In genomic region chr11:118520251-118520650, GRCm38 (mm10) we compare ENCODE assay signal across 9 mouse cellular contexts. TPM values are rescaled to one million over a fixed set of nuclear protein-coding genes. Genes with fewer than 3 reads are reported as not detected.
DNase-seq lines count a peak whose midpoint lies in the region; TF ChIP-seq lines count a peak whose summit lies in the region.
"Had no signal": no experiment of that assay in that cellular context is flagged by ENCODE, and none has a peak within 500 bp of the region (broad histone marks: within the 10 kb centered on the region; RNA-seq: fewer than 3 reads in every experiment).

No protein-coding gene starts in this region.

- H3K27me3 ChIP-seq in limb, embryonic 10.5 days (ENCODE audit: low read depth, poor library complexity, severe bottlenecking) = no peaks in the 10 kb centered on the region; the same call in 1 of the 2 replicates

- H3K36me3 ChIP-seq in limb, embryonic 10.5 days = no peaks in the 10 kb centered on the region

- H3K4me3 ChIP-seq in bone marrow, adult 2 months (replicated peaks; ENCODE audit: control insufficient read depth, low read depth, low read length) = no peak overlapping the region
- H3K4me3 ChIP-seq in limb, embryonic 10.5 days = no peak overlapping the region

- H3K27ac ChIP-seq in bone marrow, adult 2 months (ENCODE audit: control insufficient read depth, insufficient read depth, low read depth, low read length, poor library complexity) = no peak overlapping the region
- no peak overlapping the region for H3K27ac ChIP-seq in limb, embryonic 10.5 days

- TF ChIP-seq CTCF in bone marrow, adult 2 months (IDR thresholded peaks at IDR 0.05; ENCODE audit: control insufficient read depth, insufficient read depth, low read length) = peak; percentile 23; the same call in 1 of the 2 replicates

- H3K9me3 ChIP-seq in limb, embryonic 10.5 days (replicated peaks) = no peaks in the 10 kb centered on the region

- TF ChIP-seq POLR2A in bone marrow, adult 2 months (IDR thresholded peaks at IDR 0.05; ENCODE audit: borderline replicate concordance, control insufficient read depth, low read depth, low read length) = no peak

- DNase-seq in kidney, adult 9 months = peak; percentile 15
- DNase-seq in kidney, postnatal 10 days = no peak
- DNase-seq in thymus, postnatal 0 days (ENCODE audit: low spot score) = peak; percentile 46
- no peak for DNase-seq in thymus, postnatal 10 days (ENCODE audit: low spot score in 2 of 2)
- no peak for DNase-seq in limb, embryonic 10.5 days (ENCODE audit: low spot score)
- no peak for DNase-seq in adrenal gland, postnatal 10 days
- DNase-seq: heart, postnatal 14 days; lung, adult 18-20 months had no signal

- WGBS in bone marrow, adult 2 months = 42% methylated on average over 5 of the region's 5 CpGs
- 57% methylated on average over 5 of the region's 5 CpGs for WGBS in limb, embryonic 10.5 days

- no peaks in the 10 kb centered on the region for H3K4me1 ChIP-seq in bone marrow, adult 2 months (ENCODE audit: control insufficient read depth, insufficient read depth, low read length)
- H3K4me1 ChIP-seq in limb, embryonic 10.5 days = 0 out of 2 replicates have a peak, but pooled peaks cover 9% of the 10 kb centered on the region

RNA-seq across cellular contexts. Expression of gene Engase, which starts 43.6 kb away (rescaled TPM):
- polyA plus RNA-seq in thymus, postnatal 0 days (2015; fragmentation: Nextera tagmentation; extraction: Ambion mirVana) = 16.0 and 17.1 TPM in 2 replicates
- 7.4 and 15.0 TPM in 2 replicates for polyA plus RNA-seq in bone marrow, adult 2 months (2011; ENCODE audit: insufficient read depth, insufficient read length, low replicate concordance, missing spikeins)
- polyA plus RNA-seq in limb, embryonic 10.5 days (2016; fragmentation: Nextera tagmentation; extraction: Ambion mirVana) = 7.1 and 8.8 TPM in 2 replicates
- total RNA-seq in adrenal gland, postnatal 10 days (2021) = 10 to 100 TPM; 12.7 to 16.3 TPM

Comparison
In these comparisons a context has a peak if more than half of its experiments do, and no peak if none do; other contexts are left out.
1. DNase-seq: peak in kidney, adult 9 months (single experiment) and thymus, postnatal 0 days (single experiment); none in kidney, postnatal 10 days (single experiment), thymus, postnatal 10 days (0 of 2), limb, embryonic 10.5 days (single experiment) and adrenal gland, postnatal 10 days (single experiment).